Mouse (Mus musculus) retina, embryonic 14.5 days (tissue): Measurements from ENCODE around the gene Mef2b.

ENCODE experiments used
- DNase-seq: peaks from one replicate; pipeline ENCODE4 v3.0.0-alpha.2; 2015; ENCODE audit warnings: low spot score

Mef2b gene

GRCm38 (mm10) chr8:70134086-70134485 lies 5.4 kb upstream of the Mef2b start:
- DNase-seq: no peak

GRCm38 (mm10) chr8:70134931-70135330 lies 4.6 kb upstream of the Mef2b start:
- no peak for DNase-seq

- no peak for DNase-seq
Observed at GRCm38 (mm10) chr8:70136591-70136990, 2.9 kb upstream of the Mef2b start.

- DNase-seq: no peak
Observed at GRCm38 (mm10) chr8:70137890-70138289, 1.6 kb upstream of the Mef2b start.

GRCm38 (mm10) chr8:70139981-70140380 lies 470 bp downstream of the Mef2b start:
- no peak for DNase-seq

GRCm38 (mm10) chr8:70147678-70148607 lies 8.4 kb downstream of the Mef2b start:
- no peak for DNase-seq

GRCm38 (mm10) chr8:70150158-70150557 lies 10.6 kb downstream of the Mef2b start:
- DNase-seq: no peak

- peak; percentile 85 for DNase-seq
Observed at GRCm38 (mm10) chr8:70152537-70153257, 13.2 kb downstream of the Mef2b start.

- DNase-seq: no peak
Observed at GRCm38 (mm10) chr8:70157240-70157800, 17.8 kb downstream of the Mef2b start.

- peak; percentile 89 for DNase-seq
Observed at GRCm38 (mm10) chr8:70158069-70158853, 18.8 kb downstream of the Mef2b start.

- no peak for DNase-seq
Observed at GRCm38 (mm10) chr8:70159211-70159610, 19.7 kb downstream of the Mef2b start.

- DNase-seq: no peak
Observed at GRCm38 (mm10) chr8:70160015-70160414, 20.5 kb downstream of the Mef2b start.

GRCm38 (mm10) chr8:70163316-70163715 lies 23.8 kb downstream of the Mef2b start:
- no peak for DNase-seq

- DNase-seq: peak; percentile 91
Observed at GRCm38 (mm10) chr8:70166504-70167110, 27.1 kb downstream of the Mef2b start.

GRCm38 (mm10) chr8:70170116-70170515 lies 30.6 kb downstream of the Mef2b start:
- no peak for DNase-seq

- no peak for DNase-seq
Observed at GRCm38 (mm10) chr8:70170748-70171147, 31.2 kb downstream of the Mef2b start.

- no peak for DNase-seq
Observed at GRCm38 (mm10) chr8:70171240-70171639, 31.7 kb downstream of the Mef2b start.

GRCm38 (mm10) chr8:70172043-70172681 lies 32.7 kb downstream of the Mef2b start, which contains the start of gene Tmem161a:
TSS of gene Tmem161a (plus strand) at chr8:70172356.
- peak; percentile 95 for DNase-seq

GRCm38 (mm10) chr8:70173320-70173719 lies 33.8 kb downstream of the Mef2b start:
- DNase-seq: no peak

GRCm38 (mm10) chr8:70174079-70174478 lies 34.6 kb downstream of the Mef2b start:
- DNase-seq: no peak

GRCm38 (mm10) chr8:70178231-70178630 lies 38.7 kb downstream of the Mef2b start:
- DNase-seq: no peak
